Mouse (Mus musculus) ES-CJ7 (cell line): Measurements from ENCODE around the gene Mark2.
A peak's percentile ranks its signal among the peaks of the same experiment; 100 is the strongest.

ENCODE experiments used
- DNase-seq: peaks from one replicate; pipeline ENCODE4 v3.0.0; 2011; ENCODE audit warnings: low read depth, low spot score

The Mark2 gene

GRCm38 (mm10) chr19:7267091-7267741 lies 74.4 kb downstream of the Mark2 start, which contains the start of gene Rcor2:
Gene Rcor2 (plus strand): TSS chr19:7267325.
- peak; percentile 80 for DNase-seq

- no peak for DNase-seq
These were observed 75.2 kb downstream of the Mark2 start for GRCm38 (mm10) chr19:7266421-7266831.

GRCm38 (mm10) chr19:7265478-7266191 lies 76.0 kb downstream of the Mark2 start:
- peak; percentile 78 for DNase-seq

GRCm38 (mm10) chr19:7264766-7265331 lies 76.8 kb downstream of the Mark2 start:
- peak; percentile 87 for DNase-seq

GRCm38 (mm10) chr19:7264088-7264765 lies 77.4 kb downstream of the Mark2 start:
- peak; percentile 90 for DNase-seq

- DNase-seq = peak; percentile 73
These were observed 79.1 kb downstream of the Mark2 start for GRCm38 (mm10) chr19:7262592-7262991.

GRCm38 (mm10) chr19:7261964-7262363 lies 79.7 kb downstream of the Mark2 start:
- peak; percentile 60 for DNase-seq

GRCm38 (mm10) chr19:7261476-7261875 lies 80.2 kb downstream of the Mark2 start:
- peak; percentile 97 for DNase-seq

- peak; percentile 64 for DNase-seq
These were observed 83.8 kb downstream of the Mark2 start for GRCm38 (mm10) chr19:7257881-7258280.

- peak; percentile 93 for DNase-seq
These were observed 95.6 kb downstream of the Mark2 start for GRCm38 (mm10) chr19:7246021-7246420.

GRCm38 (mm10) chr19:7240782-7241690 lies 100.6 kb downstream of the Mark2 start, which contains the start of gene Naa40:
Gene Naa40 (minus strand): TSS chr19:7241183.
- DNase-seq = peak; percentile 95

- DNase-seq = no peak
These were observed 101.4 kb downstream of the Mark2 start for GRCm38 (mm10) chr19:7240291-7240690.

- no peak for DNase-seq
These were observed 102.1 kb downstream of the Mark2 start for GRCm38 (mm10) chr19:7239574-7239973.

- DNase-seq = no peak
These were observed 104.9 kb downstream of the Mark2 start for GRCm38 (mm10) chr19:7236742-7237141.

- no peak for DNase-seq
These were observed 105.6 kb downstream of the Mark2 start for GRCm38 (mm10) chr19:7236011-7236410.

GRCm38 (mm10) chr19:7235461-7235860 lies 106.2 kb downstream of the Mark2 start:
- DNase-seq = peak; percentile 51

- DNase-seq = peak; percentile 78
These were observed 107.0 kb downstream of the Mark2 start for GRCm38 (mm10) chr19:7234537-7235221.

GRCm38 (mm10) chr19:7226511-7226914 lies 115.1 kb downstream of the Mark2 start:
- no peak for DNase-seq
